Mouse (Mus musculus): ENCODE results near the gene Plin4.

The Plin4 gene

GRCm38 (mm10) chr17:56057381-56058120 lies 52.1 kb downstream of the Plin4 start:
- no peak for DNase-seq (ENCODE audit: low spot score in 2 of 2)

- no peak for DNase-seq (ENCODE audit: low spot score in 2 of 2)
Observed at GRCm38 (mm10) chr17:56055945-56056678, 53.5 kb downstream of the Plin4 start.

GRCm38 (mm10) chr17:56054938-56055337 lies 54.7 kb downstream of the Plin4 start:
- DNase-seq (ENCODE audit: low spot score in 2 of 2): no peak

- no peak for DNase-seq (ENCODE audit: low spot score in 2 of 2)
Observed at GRCm38 (mm10) chr17:56051369-56051768, 58.2 kb downstream of the Plin4 start.

Measured in frontal cortex, postnatal 10 days (tissue).